Mouse (Mus musculus) MEL (cell line): Measurements from ENCODE around the gene Fbxl19. TPM values are rescaled to one million over a fixed set of nuclear protein-coding genes. Genes with fewer than 3 reads are reported as not detected.

Experiments used
- DNase-seq: peaks from one replicate; pipeline ENCODE4 v3.0.0; 2011; ENCODE audit warnings: low read depth, low spot score
- H3K27ac ChIP-seq: 2 replicates; pipeline ENCODE4 v1.5.1; 2012; ENCODE audit warnings: low read depth, mild to moderate bottlenecking, control low read depth, low read length, moderate library complexity; ENCODE audit not compliant: control insufficient read depth
- H3K27me3 ChIP-seq, 2 experiments: fragments of 150-350 bp in 1 of 2; sonication (generic) in 1 of 2; 2 replicates each; pipeline ENCODE4 v1.6.1; 2012; ENCODE audit warnings: low read length in 2 of 2, mild to moderate bottlenecking in 2 of 2, improper control_type of control experiment in 1 of 2, moderate library complexity in 1 of 2; ENCODE audit not compliant: insufficient read depth in 2 of 2, control insufficient read depth in 1 of 2
- H3K36me3 ChIP-seq, 2 experiments: 2 replicates each; pipeline ENCODE4 v1.6.1; 2012 to 2014; ENCODE audit warnings: low read length in 2 of 2, improper control_type of control experiment in 1 of 2, inconsistent platforms in 1 of 2, mild to moderate bottlenecking in 1 of 2; ENCODE audit not compliant: insufficient read depth in 2 of 2, control insufficient read depth in 1 of 2
- H3K4me1 ChIP-seq, 2 experiments: fragments of 150-350 bp in 1 of 2; sonication (generic) in 1 of 2; 2 replicates each; pipeline ENCODE4 v1.6.1; 2012; ENCODE audit warnings: low read length in 2 of 2, improper control_type of control experiment in 1 of 2, mild to moderate bottlenecking in 1 of 2; ENCODE audit not compliant: insufficient read depth in 2 of 2, control insufficient read depth in 1 of 2
- H3K4me3 ChIP-seq, 2 experiments: fragments of 150-350 bp in 1 of 2; sonication (generic) in 1 of 2; 2 replicates each; pipeline ENCODE4 v1.5.1; 2012; ENCODE audit warnings: low read depth in 2 of 2, low read length in 2 of 2, mild to moderate bottlenecking in 2 of 2, moderate library complexity in 2 of 2, control low read depth in 1 of 2, improper control_type of control experiment in 1 of 2; ENCODE audit not compliant: control insufficient read depth in 1 of 2, insufficient read depth in 1 of 2
- H3K79me2 ChIP-seq: 2 replicates; pipeline ENCODE4 v1.6.1; 2012; ENCODE audit warnings: mild to moderate bottlenecking, low read length, moderate library complexity; ENCODE audit not compliant: control insufficient read depth, poor library complexity, insufficient read depth
- H3K9ac ChIP-seq: 2 replicates; pipeline ENCODE4 v1.6.1; 2012; ENCODE audit warnings: low read depth, mild to moderate bottlenecking, control low read depth, low read length, moderate library complexity; ENCODE audit not compliant: control insufficient read depth, poor library complexity, severe bottlenecking
- H3K9me3 ChIP-seq: fragments of 150-350 bp; sonication (generic); replicated peaks from 2 replicates; pipeline ENCODE4 v1.6.1; 2012; ENCODE audit warnings: mild to moderate bottlenecking, low read length, improper control_type of control experiment, moderate library complexity; ENCODE audit not compliant: insufficient read depth
- CHD1 ChIP-seq: IDR thresholded peaks from 2 replicates; pipeline ENCODE4 v1.6.1; 2012; ENCODE audit warnings: low read depth, mild to moderate bottlenecking, inconsistent platforms, low read length, improper control_type of control experiment
- CTCF ChIP-seq, 3 experiments: IDR thresholded peaks in 2 of 3; conservative IDR thresholded peaks in 1 of 3; 2 replicates each; pipeline ENCODE4 v1.5.1; 2011 to 2012; ENCODE audit warnings: low read length in 3 of 3, low read depth in 2 of 3, mild to moderate bottlenecking in 2 of 3, improper control_type of control experiment in 1 of 3, inconsistent platforms in 1 of 3, mixed read lengths in 1 of 3, moderate library complexity in 1 of 3; ENCODE audit not compliant: control insufficient read depth in 1 of 3, insufficient read depth in 1 of 3, poor library complexity in 1 of 3, severe bottlenecking in 1 of 3
- ETS1 ChIP-seq: IDR thresholded peaks from 2 replicates; pipeline ENCODE4 v1.6.1; 2012; ENCODE audit warnings: low read depth, mild to moderate bottlenecking, inconsistent platforms, low read length, improper control_type of control experiment, moderate library complexity
- HCFC1 ChIP-seq: IDR thresholded peaks from 2 replicates; pipeline ENCODE4 v1.6.1; 2012; ENCODE audit warnings: low read depth, mild to moderate bottlenecking, inconsistent platforms, low read length, improper control_type of control experiment, moderate library complexity
- JUND ChIP-seq: IDR thresholded peaks from 2 replicates; pipeline ENCODE4 v1.6.1; 2011; ENCODE audit warnings: low read depth, mild to moderate bottlenecking, improper control_type of control experiment, low read length
- KAT2A ChIP-seq: conservative IDR thresholded peaks from 2 replicates; pipeline ENCODE4 v1.6.1; 2012; ENCODE audit warnings: low read depth, low read length, improper control_type of control experiment, inconsistent platforms
- MAFK ChIP-seq: IDR thresholded peaks from 2 replicates; pipeline ENCODE4 v1.6.1; 2011; ENCODE audit warnings: low read depth, mild to moderate bottlenecking, low read length, improper control_type of control experiment, borderline replicate concordance
- MAX ChIP-seq: IDR thresholded peaks from 2 replicates; pipeline ENCODE4 v1.6.1; 2011; ENCODE audit warnings: low read length, improper control_type of control experiment
- MAZ ChIP-seq: IDR thresholded peaks from 2 replicates; pipeline ENCODE4 v1.6.1; 2012; ENCODE audit warnings: low read depth, mild to moderate bottlenecking, inconsistent platforms, low read length, improper control_type of control experiment
- MXI1 ChIP-seq: IDR thresholded peaks from 2 replicates; pipeline ENCODE4 v1.6.1; 2011; ENCODE audit warnings: mild to moderate bottlenecking, low read depth, low read length, improper control_type of control experiment
- MYC ChIP-seq: IDR thresholded peaks from 2 replicates; pipeline ENCODE4 v1.6.1; 2011; ENCODE audit warnings: low read depth, mild to moderate bottlenecking, low read length, improper control_type of control experiment, moderate library complexity
- SIN3A ChIP-seq: IDR thresholded peaks from 2 replicates; pipeline ENCODE4 v1.6.1; 2012; ENCODE audit warnings: low read length, improper control_type of control experiment, inconsistent platforms
- SMC3 ChIP-seq: IDR thresholded peaks from 2 replicates; pipeline ENCODE4 v1.6.1; 2011; ENCODE audit warnings: low read depth, low read length, improper control_type of control experiment
- ZNF384 ChIP-seq: IDR thresholded peaks from 2 replicates; pipeline ENCODE4 v1.6.1; 2012; ENCODE audit warnings: low read depth, mild to moderate bottlenecking, inconsistent platforms, low read length, improper control_type of control experiment
- polyA plus RNA-seq, 2 experiments: library from polyadenylated mRNA; stranded (reverse) in 1 of 2; unstranded in 1 of 2; fragments of >175 nt in 1 of 2; fragments of >200 nt in 1 of 2; gene quantifications; 2 replicates each; pipeline versions ENCODE4 v1.2.1 to v1.2.4; 2012; ENCODE audit warnings: low replicate concordance in 2 of 2, low read depth in 1 of 2; ENCODE audit not compliant: insufficient read length in 2 of 2, insufficient read depth in 1 of 2, missing spikeins in 1 of 2
- total RNA-seq: library from RNA; depleted of rRNA; stranded (reverse); fragments of 300-350 nt; gene quantifications from 2 replicates; pipeline ENCODE4 v1.2.3, GENCODE M21; 2012

The Fbxl19 gene
- total and polyA plus RNA-seq, 3 experiments: 46.7 to 58.3 TPM; not detected in 1

DNA sequence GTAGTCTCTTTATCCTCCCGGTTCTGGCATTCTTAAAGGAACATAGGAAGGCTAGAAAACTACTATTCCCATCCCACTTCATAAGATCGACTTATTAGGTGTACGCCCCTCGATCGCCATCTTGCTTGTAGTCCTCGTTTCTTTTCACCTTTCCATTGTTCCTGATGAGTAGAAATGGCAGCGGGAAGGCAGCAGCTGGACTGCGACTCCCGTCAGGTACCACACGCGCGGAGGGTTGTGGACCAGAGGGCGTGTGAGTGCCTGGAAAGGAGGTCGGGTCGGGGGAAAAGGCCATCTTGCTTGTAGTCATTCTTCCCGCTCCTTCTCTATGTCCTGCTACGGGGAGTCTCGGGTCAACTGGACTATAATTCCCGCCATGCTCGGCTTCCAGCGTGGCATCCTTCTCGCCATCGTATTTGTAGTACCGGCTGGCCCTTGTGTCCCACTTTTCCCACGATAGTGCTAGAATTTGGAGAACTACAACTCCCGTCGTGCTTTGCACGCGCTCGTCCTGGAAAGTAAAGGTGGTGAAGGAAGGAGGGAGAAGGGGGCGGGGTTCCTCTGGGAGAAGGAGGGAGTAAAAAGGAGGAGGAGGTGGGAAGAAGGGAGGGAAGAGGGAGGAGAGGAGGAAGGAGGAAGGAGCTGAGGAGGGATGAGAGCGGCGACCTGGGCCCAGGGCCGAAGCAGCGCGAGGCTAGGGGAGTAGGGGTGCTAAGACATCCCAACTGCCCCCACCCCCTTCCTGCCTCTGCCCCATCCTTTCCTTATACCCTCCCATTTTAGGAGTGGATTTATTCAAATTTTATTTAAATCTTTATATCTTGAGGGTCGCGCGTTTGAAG, 1.5 kb downstream of the Fbxl19 start (continued):
- TF ChIP-seq MYC (no peak), CHD1 (no peak; the same call in 1 of the 2 replicates), MAFK (no peak)

DNA sequence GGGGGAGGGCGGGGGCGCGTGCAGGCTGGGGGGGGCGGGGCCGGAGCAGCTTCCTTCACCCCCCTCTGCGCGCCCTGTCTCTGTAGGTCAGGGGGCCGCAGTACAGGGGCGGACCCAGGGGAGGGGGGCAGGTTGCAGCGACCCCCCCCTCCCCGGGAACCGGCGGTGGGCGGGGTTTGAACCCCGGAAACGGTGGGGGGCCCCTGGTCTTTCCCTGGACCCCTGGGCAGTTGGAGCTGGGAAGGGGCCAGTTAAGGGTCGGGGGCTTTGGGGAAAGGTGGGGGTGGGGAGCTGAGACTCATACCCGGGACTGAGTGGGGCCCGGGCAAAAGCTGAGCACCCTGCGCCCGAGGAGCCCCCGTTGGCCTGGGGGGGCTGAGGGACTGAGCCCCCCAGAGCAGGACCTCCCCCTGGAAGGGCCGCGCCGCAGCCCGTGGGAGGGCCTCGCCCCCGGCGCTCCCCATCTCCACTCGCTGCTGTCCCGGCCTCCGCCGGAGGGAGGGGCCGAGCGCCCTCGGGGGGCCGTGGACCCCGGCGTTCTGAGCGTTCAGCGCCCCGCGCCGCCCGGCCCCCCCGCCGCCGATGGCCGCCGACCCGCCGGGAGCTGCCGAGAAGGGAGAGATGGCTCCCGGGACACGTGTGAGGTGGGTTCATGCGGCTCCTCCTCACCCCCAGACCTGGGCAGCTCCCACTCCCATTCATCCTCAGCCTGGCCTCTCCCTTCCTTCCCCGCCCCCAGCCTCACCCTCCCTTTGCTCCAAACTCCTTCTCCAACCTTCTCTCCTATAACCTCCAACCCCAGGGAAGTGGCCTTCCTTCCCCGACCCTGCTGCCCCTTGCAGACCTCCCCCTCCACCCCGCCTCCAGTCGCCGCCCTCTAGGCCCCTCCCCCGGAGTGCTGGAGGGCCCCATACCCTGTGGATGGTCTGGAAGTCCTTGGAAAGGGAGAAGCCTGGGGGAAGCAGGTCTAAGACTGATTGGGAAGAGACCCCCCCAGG, 2.5 kb downstream of the Fbxl19 start:
- peak; percentile 42 for DNase-seq
- Histone ChIP-seq H3K4me3 (peak overlapping the region; percentile 70 to 72), H3K9me3 (no peaks in the 10 kb centered on the region), H3K27ac (no peak overlapping the region), H3K9ac (peak overlapping the region; percentile 63), H3K36me3 (peaks cover 2 to 6% of the 10 kb centered on the region in 2 experiments; a peak in 2 of 4 replicates), H3K4me1 (peaks cover 0 to 8% of the 10 kb centered on the region in 2 experiments; a peak in 1 of 4 replicates), H3K79me2 (peaks cover 2% of the 10 kb centered on the region; the same call in 1 of the 2 replicates)
- TF ChIP-seq KAT2A (no peak), MXI1 (0 out of 2 replicates have a peak, but pooled peaks have one; percentile 16), JUND (no peak), MAZ (peak; percentile 57; the same call in 1 of the 2 replicates), ZNF384 (no peak), MAX (0 out of 2 replicates have a peak, but pooled peaks have one; percentile 20), HCFC1 (no peak), ETS1 (no peak), CTCF (IDR thresholded peaks at IDR 0.05 in 2 of 3, conservative IDR thresholded peaks at IDR 0.05 in 1 of 3; ENCODE audit: control insufficient read depth in 1 of 3, insufficient read depth in 1 of 3, low read depth in 2 of 3, low read length in 3 of 3, poor library complexity in 1 of 3, severe bottlenecking in 1 of 3) (no peak), SMC3 (no peak), SIN3A (peak; percentile 23; the same call in 1 of the 2 replicates)
- TF ChIP-seq, all 39 proteins: peak for 4
- H3K27me3 ChIP-seq: no peaks in the 10 kb centered on the region
